Mouse (Mus musculus): Measurements from ENCODE around the gene Tnfrsf13b.

DNA sequence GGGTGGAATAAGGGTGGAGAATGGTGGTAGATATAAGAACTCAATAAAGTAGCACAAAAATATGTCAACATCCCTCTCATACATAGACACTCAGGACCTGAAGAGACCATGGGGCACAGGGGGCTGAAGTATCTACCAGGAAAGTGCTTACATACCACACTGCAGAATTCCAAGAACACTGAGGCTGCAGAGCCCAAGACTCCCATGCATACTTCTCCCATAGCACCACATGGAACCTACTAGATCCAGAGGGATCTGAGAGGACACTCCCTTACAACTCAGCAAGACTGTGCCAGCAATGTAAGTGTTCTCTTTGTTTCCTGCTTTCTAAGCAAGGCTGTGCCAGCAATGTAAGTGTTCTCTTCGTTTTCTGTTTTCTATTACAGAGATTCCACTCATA, 57.3 kb downstream of the Tnfrsf13b start:
- TF ChIP-seq CTCF (IDR thresholded peaks at IDR 0.05; ENCODE audit: low read depth, low read length) = no peak
- TF ChIP-seq POLR2A (IDR thresholded peaks at IDR 0.05; ENCODE audit: extremely low read depth, insufficient read depth, low read length) = no peak

Data from liver, adult 2 months (tissue).